Mouse (Mus musculus) liver, embryonic 13.5 days (tissue): Measurements from ENCODE around the gene Metap1. TPM values are rescaled to one million over a fixed set of nuclear protein-coding genes. Genes with fewer than 3 reads are reported as not detected.

Experiments
- ATAC-seq: fragments of 200-750 bp; cut with Nextera tagmentation; 2 replicates; pipeline ENCODE4 v1.8.0; 2017; ENCODE audit warnings: low read depth, mild to moderate bottlenecking, moderate number of reproducible peaks, moderate library complexity
- DNase-seq: peaks from one replicate; pipeline ENCODE4 v3.0.0; 2022
- H3K27ac ChIP-seq: fragments of 300-500 bp; sonication (generic); 2 replicates; pipeline ENCODE4 v1.5.1; 2015; ENCODE audit warnings: moderate library complexity, mild to moderate bottlenecking, inconsistent platforms
- H3K27me3 ChIP-seq: fragments of 300-500 bp; sonication (generic); 2 replicates; pipeline ENCODE4 v1.6.1; 2015; ENCODE audit warnings: mild to moderate bottlenecking, inconsistent platforms
- H3K36me3 ChIP-seq: fragments of 300-500 bp; sonication (generic); 2 replicates; pipeline ENCODE4 v1.6.1; 2015; ENCODE audit warnings: mild to moderate bottlenecking, inconsistent platforms
- H3K4me1 ChIP-seq: fragments of 300-500 bp; sonication (generic); replicated peaks from 2 replicates; pipeline ENCODE4 v1.6.1; 2015; ENCODE audit warnings: inconsistent platforms
- H3K4me2 ChIP-seq: fragments of 300-500 bp; sonication (generic); 2 replicates; pipeline ENCODE4 v1.6.1; 2015; ENCODE audit warnings: inconsistent platforms, mild to moderate bottlenecking, moderate library complexity
- H3K4me3 ChIP-seq: fragments of 300-500 bp; sonication (generic); replicated peaks from 2 replicates; pipeline ENCODE4 v1.5.1; 2015; ENCODE audit warnings: mild to moderate bottlenecking, inconsistent platforms
- H3K9ac ChIP-seq: fragments of 300-500 bp; sonication (generic); 2 replicates; pipeline ENCODE4 v1.6.1; 2015; ENCODE audit warnings: mild to moderate bottlenecking, inconsistent platforms
- H3K9me3 ChIP-seq: fragments of 300-500 bp; sonication (generic); replicated peaks from 2 replicates; pipeline ENCODE4 v1.6.1; 2016; ENCODE audit warnings: inconsistent platforms
- WGBS: fragments of 180-500 bp; shearing (Covaris S2); methylation state at CpG from one replicate; pipeline ENCODE4 v1.1.7; 2015; ENCODE audit not compliant: insufficient replicate concordance; 5-methylcytosine and 5-hydroxymethylcytosine counted together
- polyA plus RNA-seq: library from polyadenylated mRNA; unstranded; fragments of >200 nt; fragmentation: Nextera tagmentation; extraction: Ambion mirVana; gene quantifications from 2 replicates; pipeline ENCODE4 v1.2.1, GENCODE M21; 2015

Gene Metap1
- polyA plus RNA-seq, 1 experiment from 2014 or later = 26.1 TPM

- 75% methylated on average over 15 of the region's 15 CpGs for WGBS
- H3K36me3 ChIP-seq = no peaks in the 10 kb centered on the region
- H3K4me1 ChIP-seq = peaks cover 12% of the 10 kb centered on the region
- H3K4me2 ChIP-seq = no peak overlapping the region
- no peak overlapping the region for H3K9ac ChIP-seq
- H3K27me3 ChIP-seq = no peaks in the 10 kb centered on the region
- no peak for DNase-seq
- H3K4me3 ChIP-seq = no peak overlapping the region
- no peak overlapping the region for H3K27ac ChIP-seq
- ATAC-seq = no peak
- H3K9me3 ChIP-seq = no peaks in the 10 kb centered on the region
These were observed 10.8 kb upstream of the Metap1 start for GRCm38 (mm10) chr3:138499854-138500740.

- DNase-seq (no peak), ATAC-seq (no peak)
- H3K9me3 ChIP-seq = no peaks in the 10 kb centered on the region
- H3K27me3 ChIP-seq = no peaks in the 10 kb centered on the region
- no peak overlapping the region for H3K9ac ChIP-seq
- 63% methylated on average over 4 of the region's 4 CpGs for WGBS
- no peak overlapping the region for H3K4me2 ChIP-seq
- no peak overlapping the region for H3K27ac ChIP-seq
- peaks cover 21% of the 10 kb centered on the region for H3K4me1 ChIP-seq
- no peak overlapping the region for H3K4me3 ChIP-seq
- H3K36me3 ChIP-seq = no peaks in the 10 kb centered on the region
These were observed 9.4 kb upstream of the Metap1 start for GRCm38 (mm10) chr3:138498731-138499130.

GRCm38 (mm10) chr3:138495166-138496145 is 6.1 kb upstream of the Metap1 start:
- ATAC-seq = peak; percentile 74
- peak; percentile 20 for DNase-seq
- Histone ChIP-seq H3K4me1 (peaks cover 23% of the 10 kb centered on the region), H3K4me2 (peak overlapping the region; percentile 30), H3K4me3 (no peak overlapping the region), H3K9ac (peak overlapping the region; percentile 22), H3K9me3 (no peaks in the 10 kb centered on the region), H3K36me3 (no peaks in the 10 kb centered on the region), H3K27ac (no peak overlapping the region; the same call in 1 of the 2 replicates), H3K27me3 (no peaks in the 10 kb centered on the region)
- WGBS = 40% methylated on average over 11 of the region's 11 CpGs

- ATAC-seq (no peak), DNase-seq (no peak)
- Histone ChIP-seq H3K9me3 (no peaks in the 10 kb centered on the region), H3K4me1 (peaks cover 29% of the 10 kb centered on the region), H3K36me3 (no peaks in the 10 kb centered on the region), H3K27ac (no peak overlapping the region; the same call in 1 of the 2 replicates), H3K4me2 (peak overlapping the region; percentile 30; the same call in 1 of the 2 replicates), H3K4me3 (no peak overlapping the region), H3K27me3 (no peaks in the 10 kb centered on the region), H3K9ac (peak overlapping the region; percentile 22; the same call in 1 of the 2 replicates)
- WGBS = 0% methylated on average over 1 of the region's 1 CpGs
These were observed 5.2 kb upstream of the Metap1 start for GRCm38 (mm10) chr3:138494565-138494964.

GRCm38 (mm10) chr3:138493668-138494067 is 4.4 kb upstream of the Metap1 start:
- no peak overlapping the region for H3K9ac ChIP-seq
- H3K9me3 ChIP-seq = no peaks in the 10 kb centered on the region
- H3K4me3 ChIP-seq = no peak overlapping the region
- DNase-seq (no peak), ATAC-seq (no peak)
- WGBS = 44% methylated on average over 3 of the region's 3 CpGs
- no peak overlapping the region for H3K4me2 ChIP-seq
- H3K36me3 ChIP-seq = no peaks in the 10 kb centered on the region
- H3K27me3 ChIP-seq = no peaks in the 10 kb centered on the region
- H3K4me1 ChIP-seq = peaks cover 29% of the 10 kb centered on the region
- H3K27ac ChIP-seq = no peak overlapping the region

- H3K36me3 ChIP-seq = peaks cover 12% of the 10 kb centered on the region
- H3K9ac ChIP-seq = peak overlapping the region; percentile 73
- peaks cover 38% of the 10 kb centered on the region for H3K4me1 ChIP-seq
- 3% methylated on average over 6 of the region's 6 CpGs for WGBS
- no peaks in the 10 kb centered on the region for H3K27me3 ChIP-seq
- no peaks in the 10 kb centered on the region for H3K9me3 ChIP-seq
- DNase-seq (no peak), ATAC-seq (no peak)
- peak overlapping the region; percentile 93 for H3K4me3 ChIP-seq
- H3K4me2 ChIP-seq = peak overlapping the region; percentile 87
- H3K27ac ChIP-seq = peak overlapping the region; percentile 59
These were observed 671 bp upstream of the Metap1 start for GRCm38 (mm10) chr3:138490034-138490337.

GRCm38 (mm10) chr3:138488584-138489326 is 560 bp downstream of the Metap1 start:
- H3K9ac ChIP-seq = peak overlapping the region; percentile 94
- peaks cover 30% of the 10 kb centered on the region for H3K4me1 ChIP-seq
- DNase-seq = peak; percentile 9
- ATAC-seq = peak; percentile 70
- H3K4me2 ChIP-seq = peak overlapping the region; percentile 72
- under 1% methylated on average over 57 of the region's 61 CpGs for WGBS
- peak overlapping the region; percentile 93 for H3K4me3 ChIP-seq
- H3K27me3 ChIP-seq = no peaks in the 10 kb centered on the region
- H3K36me3 ChIP-seq = peaks cover 22% of the 10 kb centered on the region
- H3K27ac ChIP-seq = peak overlapping the region; percentile 80
- no peaks in the 10 kb centered on the region for H3K9me3 ChIP-seq

- Histone ChIP-seq H3K36me3 (peaks cover 60% of the 10 kb centered on the region), H3K27ac (no peak overlapping the region)
- 77% methylated on average over 2 of the region's 2 CpGs for WGBS
These were observed 6.1 kb downstream of the Metap1 start for GRCm38 (mm10) chr3:138483240-138483639.

GRCm38 (mm10) chr3:138481526-138482284 is 7.6 kb downstream of the Metap1 start:
- Histone ChIP-seq H3K27me3 (no peaks in the 10 kb centered on the region), H3K4me3 (no peak overlapping the region), H3K27ac (peak overlapping the region; percentile 34; the same call in 1 of the 2 replicates), H3K9me3 (no peaks in the 10 kb centered on the region), H3K4me1 (peaks cover 40% of the 10 kb centered on the region), H3K4me2 (no peak overlapping the region), H3K36me3 (peaks cover 60% of the 10 kb centered on the region), H3K9ac (no peak overlapping the region)
- ATAC-seq = no peak
- WGBS = 66% methylated on average over 14 of the region's 14 CpGs
- no peak for DNase-seq

More at GRCm38 (mm10) chr3:138483240-138483639, 6.1 kb downstream of the Metap1 start:
- peaks cover 52% of the 10 kb centered on the region for H3K4me1 ChIP-seq
- no peak overlapping the region for H3K4me3 ChIP-seq
- DNase-seq (no peak), ATAC-seq (no peak)
- no peak overlapping the region for H3K9ac ChIP-seq
- H3K4me2 ChIP-seq = no peak overlapping the region
- no peaks in the 10 kb centered on the region for H3K9me3 ChIP-seq
- H3K27me3 ChIP-seq = no peaks in the 10 kb centered on the region

GRCm38 (mm10) chr3:138479489-138479888 is 9.8 kb downstream of the Metap1 start:
- Histone ChIP-seq H3K4me3 (no peak overlapping the region), H3K27me3 (no peaks in the 10 kb centered on the region), H3K9ac (no peak overlapping the region), H3K4me2 (no peak overlapping the region), H3K9me3 (no peaks in the 10 kb centered on the region), H3K27ac (no peak overlapping the region), H3K4me1 (peaks cover 33% of the 10 kb centered on the region), H3K36me3 (peaks cover 60% of the 10 kb centered on the region)
- ATAC-seq (peak; percentile 79), DNase-seq (peak; percentile 18)
- 54% methylated on average over 8 of the region's 8 CpGs for WGBS
